Mouse (Mus musculus): ENCODE measurements at regions not wholly inside any gene's neighbourhood (a gene's known extent, or its start where the extent isn't known, plus 50 kb on each side); places are given as distances from the start of the nearest gene placed in this dataset.

DNA sequence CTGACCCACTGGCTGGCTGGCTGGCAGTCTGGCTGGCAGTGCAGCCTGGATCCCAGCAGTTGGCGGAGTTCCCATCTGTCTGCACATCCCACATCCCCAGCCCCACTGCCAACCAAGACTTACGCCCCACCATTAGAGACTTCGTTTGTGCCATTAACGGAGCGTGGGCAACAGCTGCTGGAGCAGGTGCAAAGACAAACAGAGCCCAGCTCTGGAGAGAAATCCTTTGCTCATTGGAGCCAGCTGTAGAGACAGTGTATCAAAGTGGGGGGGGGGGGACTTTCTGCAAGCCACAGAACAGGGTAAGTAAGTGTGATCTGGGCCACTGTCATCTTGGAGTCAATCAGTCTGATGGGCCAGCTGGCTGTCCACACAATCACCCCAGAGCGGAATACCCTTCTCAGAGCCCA is 52.3 kb downstream of the Rplp1 start:
- DNase-seq = no peak

DNA sequence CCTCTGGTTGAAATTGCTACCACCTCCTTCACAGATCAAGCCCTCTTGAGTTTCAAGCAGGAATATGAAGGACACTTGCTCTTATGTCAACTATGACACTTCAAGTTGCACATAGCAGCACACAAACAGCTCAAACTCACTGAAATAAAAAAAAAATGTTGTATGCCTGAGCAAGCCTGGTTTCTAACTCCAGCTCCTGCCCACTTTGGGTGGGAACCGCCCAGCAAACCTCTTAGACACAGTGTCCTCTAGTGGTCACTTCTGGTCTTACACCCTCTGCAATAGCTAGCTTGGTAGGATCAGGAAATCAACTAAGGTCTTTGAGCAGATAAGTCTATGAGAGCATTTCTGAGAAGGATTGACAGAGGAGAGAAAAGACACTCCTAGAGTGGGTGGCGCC is 54.2 kb downstream of the Rplp1 start:
- DNase-seq = peak; percentile 79

DNA sequence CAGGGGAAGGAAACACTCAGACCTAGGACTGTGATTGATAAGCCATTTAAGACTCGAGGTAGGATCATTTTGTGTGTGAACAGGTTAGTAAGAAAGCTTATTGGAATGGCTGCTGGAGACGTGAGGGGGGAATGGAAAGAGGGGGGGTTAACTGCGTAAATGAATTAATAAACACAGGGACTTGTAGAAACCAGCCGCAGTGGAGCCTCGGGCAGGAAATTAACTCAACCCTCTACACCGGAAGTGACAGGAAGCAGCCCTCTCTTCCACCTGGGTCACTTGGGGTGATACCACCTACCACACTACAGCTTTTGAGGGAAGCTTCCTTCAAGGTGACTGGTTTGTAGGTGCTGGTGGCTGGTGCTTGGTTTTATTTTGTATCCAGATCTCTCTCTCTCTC is 54.9 kb downstream of the Rplp1 start:
- no peak for DNase-seq

DNA sequence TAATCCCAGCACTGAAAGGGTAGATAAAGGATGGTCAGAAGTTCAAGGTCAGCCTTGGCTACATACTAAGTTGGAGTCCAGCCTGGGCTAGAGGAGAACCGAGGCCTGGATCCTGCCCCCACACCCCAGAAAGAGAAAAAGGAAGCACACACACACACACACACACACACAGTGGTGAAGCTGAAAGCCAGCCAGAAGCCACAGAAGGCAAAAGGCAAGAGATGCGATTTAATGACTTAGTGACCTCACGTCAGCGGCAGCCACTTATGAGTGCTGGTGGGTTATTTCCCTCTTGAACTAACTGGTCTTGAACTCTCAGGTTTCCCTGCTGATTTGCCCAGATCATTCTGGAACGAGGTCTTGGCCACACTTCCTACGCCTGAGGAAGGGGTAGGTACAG is 56.5 kb downstream of the Rplp1 start:
- DNase-seq = no peak

DNA sequence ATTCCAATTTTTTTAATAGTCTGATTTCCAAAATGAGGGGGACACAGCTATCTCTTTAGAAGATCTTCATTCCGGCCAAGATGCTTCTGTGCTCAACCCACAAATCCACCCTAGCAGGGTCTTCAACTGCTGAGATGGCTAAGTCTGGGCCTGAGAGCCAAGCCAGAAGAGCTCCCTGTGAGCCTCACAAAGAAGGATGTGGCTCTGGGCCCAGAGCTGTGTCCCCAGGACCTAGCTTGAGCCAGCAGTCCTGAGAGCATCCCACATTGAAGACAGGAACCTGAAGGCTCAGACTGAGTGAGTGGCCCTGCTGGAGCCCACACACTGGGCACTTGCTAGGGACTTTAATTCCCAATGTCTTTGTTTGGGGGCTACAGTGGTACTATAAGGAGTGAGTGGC is 57.7 kb downstream of the Rplp1 start:
- DNase-seq = no peak

DNA sequence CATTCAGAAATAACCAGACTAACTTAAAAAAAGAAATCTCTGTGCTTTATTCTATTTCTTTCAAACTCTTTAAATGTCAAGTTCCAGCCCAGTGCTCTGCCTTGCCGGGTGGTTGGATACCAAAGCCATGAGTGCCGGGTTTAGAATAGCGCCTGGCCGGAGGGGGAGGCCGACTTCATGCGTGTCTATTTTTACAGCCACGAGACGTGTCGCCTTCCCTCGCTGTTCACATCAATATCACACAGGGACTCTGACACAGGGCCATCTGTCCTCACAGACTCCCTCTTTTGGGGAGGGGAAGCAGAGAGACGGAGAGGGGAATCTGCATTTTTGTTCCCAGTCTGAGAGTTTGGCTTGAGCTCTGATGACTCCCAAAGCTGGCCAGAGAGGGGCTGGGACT is 58.7 kb downstream of the Rplp1 start:
- DNase-seq = no peak

DNA sequence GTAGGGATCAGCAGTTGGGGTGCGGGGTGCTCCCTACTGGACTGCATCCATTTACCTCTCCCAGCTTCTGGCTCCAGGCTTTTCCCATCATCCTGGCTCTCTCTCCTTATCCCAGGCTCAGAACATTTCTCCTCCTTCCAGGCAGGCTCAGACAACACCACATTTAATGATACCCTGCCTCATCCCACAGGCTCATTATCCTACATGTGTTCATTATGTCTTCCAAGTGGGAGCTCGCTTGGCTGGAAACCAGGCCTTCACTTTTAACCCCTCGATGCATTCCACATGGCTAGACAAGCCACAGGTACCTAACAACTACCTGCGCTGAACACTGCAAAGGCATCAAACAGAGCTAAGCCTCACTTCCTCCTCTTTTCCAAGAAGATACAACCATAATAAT is 60.5 kb downstream of the Rplp1 start:
- DNase-seq = no peak

DNA sequence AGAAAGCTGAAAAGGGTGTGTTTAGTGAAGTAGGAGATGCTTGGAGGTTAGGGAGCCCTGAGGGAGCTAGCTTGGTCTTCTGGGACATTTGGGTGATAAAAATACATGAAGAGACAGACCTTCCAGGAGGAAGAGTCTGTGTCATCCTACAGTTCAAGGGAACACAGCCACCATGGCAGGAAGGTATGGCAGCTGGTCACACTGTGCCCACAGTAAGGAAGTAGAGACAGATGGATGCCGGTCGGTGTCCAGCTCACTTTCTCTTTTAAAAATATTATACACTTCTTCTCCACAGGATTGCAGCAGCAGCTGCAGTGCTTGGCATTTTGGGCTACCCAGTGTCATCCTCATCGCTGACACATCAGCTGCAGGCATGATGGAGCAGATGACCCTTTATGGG is 63.0 kb downstream of the Rplp1 start:
- no peak for DNase-seq

DNA sequence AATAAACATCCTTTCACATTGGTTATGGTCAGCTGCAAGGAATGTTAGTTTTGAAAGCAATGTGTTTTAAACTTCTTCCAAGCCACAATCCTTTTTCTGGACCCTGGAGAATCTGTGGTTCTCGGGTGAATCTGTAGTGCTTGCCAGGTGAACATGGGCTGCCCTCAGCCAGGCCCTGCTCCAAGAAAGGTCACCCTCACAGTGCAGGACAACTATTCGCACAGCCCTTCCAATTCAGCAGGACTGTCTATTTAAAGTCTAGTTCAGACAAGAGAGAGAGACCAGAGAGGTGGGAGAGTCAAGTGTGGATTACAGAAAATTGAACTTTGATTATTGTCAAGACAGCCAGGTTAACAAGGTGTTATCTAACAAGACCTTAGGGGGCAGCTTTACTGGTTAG is 65.9 kb downstream of the Rplp1 start:
- DNase-seq = no peak

DNA sequence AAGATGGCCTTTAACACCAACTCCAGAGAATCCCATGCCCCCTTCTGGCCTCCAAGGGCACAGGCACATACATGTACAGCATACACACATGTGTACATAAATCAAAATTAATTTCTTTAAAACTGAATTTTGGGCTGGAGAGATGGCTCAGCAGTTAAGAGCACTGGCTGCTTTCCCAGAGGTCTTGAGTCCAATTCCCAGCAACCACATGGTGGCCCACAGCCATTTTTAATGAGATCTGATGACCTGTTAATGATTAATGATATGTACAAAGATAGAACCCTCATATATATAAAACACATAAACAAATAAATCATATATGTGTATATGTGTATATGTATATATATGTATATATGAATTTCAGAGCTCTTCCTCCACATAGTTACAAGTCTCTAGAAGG is 66.8 kb downstream of the Rplp1 start:
- peak; percentile 20 for DNase-seq

DNA sequence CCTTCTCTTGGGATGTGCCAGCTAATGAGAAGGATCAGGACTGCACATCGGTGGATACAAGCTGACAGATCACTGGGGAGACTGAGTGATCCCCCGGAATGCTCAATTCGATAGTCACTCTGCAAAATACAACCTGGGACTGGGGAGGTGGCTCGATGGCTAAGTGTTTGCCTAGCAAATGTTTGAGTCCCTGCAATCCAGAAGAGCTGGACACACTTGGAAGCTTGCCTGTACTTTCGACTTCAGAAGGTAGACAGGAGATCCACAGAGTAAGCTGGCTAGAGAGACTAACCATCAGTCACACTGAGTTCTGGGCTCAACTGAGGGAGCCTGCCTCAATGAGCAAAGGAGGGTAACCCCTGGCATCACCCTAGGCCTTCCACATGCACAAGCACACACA is 69.7 kb downstream of the Rplp1 start:
- no peak for DNase-seq

DNA sequence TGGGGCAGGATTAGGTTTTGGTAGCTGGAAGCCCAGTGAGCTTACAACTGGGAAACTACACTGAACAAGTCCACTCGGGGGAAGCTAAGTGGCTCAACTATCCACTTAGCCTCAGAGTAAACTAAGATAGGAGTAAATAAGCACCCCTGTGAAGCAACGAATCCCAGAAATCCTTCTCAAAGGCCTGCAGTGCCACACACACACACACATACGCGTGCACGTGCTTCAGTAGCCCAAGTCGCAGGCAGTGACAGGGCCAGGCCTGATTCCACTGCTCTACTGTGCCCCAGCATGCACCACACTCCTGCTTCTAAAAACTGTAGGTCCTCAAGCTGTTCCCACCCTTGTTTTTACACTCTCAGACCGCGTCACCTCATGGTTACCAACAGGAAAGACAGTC is 70.2 kb downstream of the Rplp1 start:
- DNase-seq = no peak

DNA sequence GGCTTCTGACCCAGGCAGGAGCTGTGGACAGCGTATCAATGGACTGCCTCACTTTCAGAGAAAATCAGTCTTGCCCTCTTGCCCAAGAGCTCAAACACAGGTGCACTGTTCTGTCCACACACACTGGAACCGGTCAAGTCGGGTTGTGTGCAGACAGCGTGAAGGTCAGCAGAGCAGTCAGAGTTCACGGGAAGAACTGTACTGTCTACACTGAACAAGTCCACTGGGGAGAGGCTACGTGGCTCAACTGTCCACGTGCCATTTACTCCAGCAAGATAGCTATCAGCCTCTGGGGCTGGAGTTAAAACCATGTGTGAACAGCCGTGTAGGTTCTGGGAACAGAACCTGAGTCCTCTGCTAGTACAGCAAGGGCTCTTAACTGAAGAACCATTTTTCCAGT is 70.8 kb downstream of the Rplp1 start:
- peak; percentile 27 for DNase-seq

DNA sequence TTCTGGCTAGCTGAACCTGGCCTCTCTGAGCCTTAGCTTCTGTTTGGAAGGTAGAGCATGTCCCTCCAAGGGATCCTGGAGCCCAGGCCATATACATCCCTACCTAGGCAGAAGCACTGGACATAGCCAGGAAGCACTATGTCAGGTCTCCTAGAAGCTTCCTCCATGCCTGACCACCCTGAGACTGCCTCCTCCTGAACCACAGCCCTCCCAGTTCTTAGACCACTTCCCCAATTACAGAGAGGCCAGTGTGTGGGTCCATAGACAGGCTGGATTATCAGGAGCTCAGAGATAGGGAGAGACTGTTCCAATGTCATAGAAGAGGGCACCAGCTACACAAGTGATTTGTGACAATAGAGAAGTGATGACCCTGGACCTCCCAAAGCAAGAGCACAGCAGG is 72.0 kb downstream of the Rplp1 start:
- DNase-seq = no peak

DNA sequence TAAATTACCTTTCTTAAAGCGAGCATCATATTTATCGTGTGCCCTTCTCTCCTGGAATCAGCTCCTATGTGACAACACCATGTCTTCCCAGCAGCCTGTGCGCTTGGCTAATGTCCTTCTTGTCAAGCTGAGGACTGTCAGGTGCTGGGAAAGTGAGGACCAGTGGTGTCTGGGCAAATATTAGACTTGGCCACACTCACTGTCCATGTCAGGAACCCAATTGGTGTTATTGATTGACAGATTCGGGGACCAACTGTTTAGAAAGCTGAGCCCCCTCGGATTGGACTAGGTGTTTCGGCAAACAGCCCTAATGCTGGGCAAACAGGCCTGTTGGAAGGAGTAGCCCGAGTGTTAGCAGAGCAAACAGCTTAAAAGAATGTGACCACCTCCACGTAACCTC is 73.1 kb downstream of the Rplp1 start:
- no peak for DNase-seq

DNA sequence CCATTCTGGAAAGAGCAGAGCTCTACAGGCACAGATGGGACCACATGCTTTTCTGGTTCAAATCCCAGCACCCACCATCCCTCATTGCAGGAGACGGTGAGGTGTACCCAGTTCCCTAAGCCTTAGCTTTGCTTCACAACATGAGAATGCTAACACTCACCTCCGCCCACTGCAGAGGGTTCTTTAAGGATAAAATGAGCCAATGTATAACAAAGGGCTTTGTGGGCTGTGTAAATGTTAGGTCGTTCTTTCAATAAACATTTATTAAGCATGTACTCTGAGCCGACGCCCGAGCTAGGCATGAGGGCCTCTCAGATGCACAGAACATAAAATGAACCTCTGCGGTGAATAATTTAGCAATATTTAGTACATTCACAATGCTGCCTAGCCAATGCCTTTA is 74.0 kb downstream of the Rplp1 start:
- DNase-seq = no peak

DNA sequence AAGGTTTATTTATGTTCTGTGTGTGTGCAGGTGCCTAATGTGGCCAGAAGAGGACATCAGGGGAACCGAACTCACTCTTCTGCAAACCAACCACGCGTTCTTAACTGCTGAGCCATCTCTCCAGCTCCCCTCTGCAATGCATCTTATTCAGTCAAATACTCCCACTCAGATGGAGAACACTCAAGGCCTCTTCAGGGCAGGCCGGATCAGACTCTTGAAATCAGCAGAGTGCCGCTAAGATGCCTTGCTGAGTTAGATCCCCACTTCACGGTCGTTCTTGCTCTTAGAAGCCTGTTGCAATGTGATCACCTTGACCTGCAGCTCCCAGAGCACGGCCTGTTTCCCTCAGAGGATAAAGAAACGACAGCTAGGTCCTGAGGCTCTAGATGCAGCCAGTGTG is 81.1 kb downstream of the Rplp1 start:
- no peak for DNase-seq

DNA sequence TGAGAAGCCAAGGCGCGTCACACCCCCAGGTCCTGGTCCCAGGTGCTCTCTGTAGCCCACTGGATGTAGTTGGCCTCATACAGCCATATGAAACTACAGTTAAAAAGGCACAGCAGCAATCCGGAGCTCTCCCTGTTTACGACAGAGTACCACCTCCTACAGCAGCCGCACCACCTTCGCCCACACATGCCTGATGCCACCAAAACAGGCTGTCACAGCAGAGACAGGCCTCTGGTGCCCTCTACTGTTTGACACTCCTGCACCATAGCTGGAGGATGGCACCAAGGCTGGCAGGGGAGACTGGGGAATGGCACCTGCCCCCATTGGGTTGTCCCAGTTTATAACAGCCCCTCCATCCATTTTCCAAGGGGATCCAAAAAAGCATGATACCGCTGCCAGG is 84.1 kb downstream of the Rplp1 start:
- DNase-seq = peak; percentile 67

DNA sequence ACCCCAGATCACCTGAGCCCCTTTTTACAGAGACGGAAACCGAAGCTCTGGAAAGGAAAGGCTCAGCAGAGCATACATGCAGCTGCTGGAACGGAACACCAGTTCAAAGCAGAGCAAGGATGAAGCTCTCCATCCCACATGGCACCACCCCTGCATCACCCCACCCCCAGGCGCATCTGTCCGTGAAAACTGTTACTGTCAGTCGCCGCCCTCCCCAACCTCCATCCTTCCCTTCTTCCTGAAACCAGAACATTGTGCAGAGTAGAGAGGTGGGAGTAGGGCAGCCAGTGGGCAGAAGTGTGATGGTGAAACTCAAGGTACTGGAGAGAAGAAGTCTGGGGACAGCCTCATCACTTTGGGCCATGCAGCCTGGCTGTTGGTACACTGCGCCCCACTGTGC is 84.6 kb downstream of the Rplp1 start:
- no peak for DNase-seq

DNA sequence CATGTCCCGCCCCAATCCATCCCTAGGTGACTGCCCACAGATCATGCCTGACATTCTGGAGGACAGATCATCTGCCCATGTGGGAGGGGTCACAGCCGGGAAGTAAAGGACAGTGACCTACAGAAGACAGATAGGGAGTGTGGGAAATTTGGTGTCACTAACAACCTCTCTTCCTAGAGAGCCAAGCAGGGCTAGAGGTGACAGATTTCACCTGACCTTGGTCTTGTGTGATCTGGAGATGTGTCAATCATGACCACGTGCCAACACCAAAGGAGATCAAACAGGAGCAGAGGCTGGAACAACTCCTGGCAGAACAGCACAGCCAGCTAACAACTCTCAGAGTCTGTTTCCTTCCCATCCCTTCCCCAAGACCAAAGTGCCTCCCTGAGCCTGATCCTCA is 85.0 kb downstream of the Rplp1 start:
- DNase-seq = no peak

DNA sequence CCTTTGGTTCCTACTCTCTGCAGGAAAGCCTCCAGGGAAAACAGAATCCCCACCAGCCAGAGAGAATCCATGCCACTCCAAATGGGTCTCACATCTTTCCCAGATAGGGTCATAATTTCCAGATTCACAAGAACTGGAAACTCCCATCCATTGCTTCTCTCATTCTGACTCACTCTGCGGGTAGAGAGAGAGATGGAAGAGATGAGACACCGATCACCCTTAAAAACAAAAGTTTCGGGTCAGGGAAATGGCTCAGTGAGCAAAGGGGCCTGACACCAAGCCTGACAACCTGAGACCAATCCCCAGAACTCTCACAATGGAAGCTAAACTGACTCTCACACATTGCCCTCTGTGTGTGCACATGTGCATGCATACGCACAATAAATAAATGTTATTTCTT is 86.6 kb downstream of the Rplp1 start:
- DNase-seq = no peak

DNA sequence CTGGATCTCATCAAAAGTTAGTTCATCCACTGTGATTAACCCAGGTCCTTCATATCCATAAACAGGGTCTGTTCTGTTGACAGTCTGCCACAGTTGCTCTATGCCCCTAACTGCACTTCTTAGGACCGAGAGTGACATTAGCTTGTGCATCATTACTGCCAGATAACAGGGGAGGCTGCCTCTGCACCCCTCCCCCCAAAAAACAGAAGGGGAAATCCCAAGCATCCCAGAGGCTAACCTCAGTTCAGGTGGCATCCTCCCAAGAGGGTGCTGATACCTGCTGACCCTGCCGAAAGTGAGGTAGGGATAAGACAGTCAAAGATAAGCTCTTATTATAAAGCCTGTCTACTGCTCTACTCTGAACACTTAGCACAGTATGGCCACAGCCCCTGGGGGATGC is 87.3 kb downstream of the Rplp1 start:
- DNase-seq = no peak

DNA sequence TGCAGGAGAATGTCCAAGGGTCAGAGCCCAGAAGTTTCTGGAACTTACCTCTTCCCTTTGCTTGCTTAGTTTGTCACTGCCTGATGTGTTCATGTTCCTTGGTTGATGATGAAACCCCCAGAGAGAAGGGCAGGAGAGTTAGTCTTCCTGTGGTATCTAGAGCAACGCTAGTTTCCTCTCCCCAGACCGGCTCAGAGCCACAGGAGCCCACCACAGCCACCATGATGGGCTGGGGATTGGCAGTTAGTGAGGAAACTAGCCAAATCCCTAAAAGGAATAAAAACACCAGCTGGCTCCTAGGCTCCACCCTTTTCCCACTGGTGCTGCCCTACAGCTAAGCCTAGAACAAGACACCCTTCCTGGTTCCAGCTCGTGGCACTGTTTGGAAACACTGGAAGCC is 87.9 kb downstream of the Rplp1 start:
- no peak for DNase-seq

DNA sequence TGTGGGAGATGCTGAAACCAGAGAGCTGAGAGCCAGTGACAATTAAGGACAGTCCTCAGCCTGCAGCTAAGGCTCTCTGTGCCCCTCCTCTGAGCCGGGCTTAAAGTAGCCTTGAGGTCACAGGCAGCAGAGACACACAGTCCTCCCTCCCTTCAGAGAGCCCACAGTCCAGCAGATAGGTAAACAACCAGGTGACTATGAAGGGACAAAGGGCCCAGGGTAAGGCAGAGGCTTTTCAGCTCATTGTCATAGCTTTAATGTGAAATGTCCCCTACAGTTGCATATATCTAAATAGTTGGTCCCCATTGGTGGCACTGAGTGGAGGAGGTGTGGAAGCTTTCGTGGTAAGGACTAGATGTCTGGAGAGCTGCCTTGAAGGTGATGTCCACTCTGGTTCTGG is 88.5 kb downstream of the Rplp1 start:
- no peak for DNase-seq

DNA sequence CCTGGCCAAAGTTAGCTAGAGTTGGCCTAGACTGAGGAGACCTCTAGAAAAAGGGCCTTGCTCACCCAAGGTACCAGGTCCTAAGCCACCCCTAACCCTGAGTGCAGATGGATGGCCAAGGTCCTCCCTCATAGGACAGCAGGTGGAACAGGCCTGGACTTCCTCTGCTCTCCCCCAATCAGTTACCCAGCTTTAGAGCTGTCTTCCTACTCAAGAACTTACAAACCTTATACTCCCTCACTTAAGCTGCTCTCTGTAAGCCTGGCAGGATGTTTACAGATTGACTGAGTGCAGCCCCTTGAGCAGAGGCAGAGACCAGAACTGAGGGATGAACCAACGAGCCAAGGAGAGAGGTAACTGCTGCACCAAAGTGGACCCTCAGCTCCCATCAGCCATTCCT is 94.5 kb downstream of the Rplp1 start:
- DNase-seq = no peak

DNA sequence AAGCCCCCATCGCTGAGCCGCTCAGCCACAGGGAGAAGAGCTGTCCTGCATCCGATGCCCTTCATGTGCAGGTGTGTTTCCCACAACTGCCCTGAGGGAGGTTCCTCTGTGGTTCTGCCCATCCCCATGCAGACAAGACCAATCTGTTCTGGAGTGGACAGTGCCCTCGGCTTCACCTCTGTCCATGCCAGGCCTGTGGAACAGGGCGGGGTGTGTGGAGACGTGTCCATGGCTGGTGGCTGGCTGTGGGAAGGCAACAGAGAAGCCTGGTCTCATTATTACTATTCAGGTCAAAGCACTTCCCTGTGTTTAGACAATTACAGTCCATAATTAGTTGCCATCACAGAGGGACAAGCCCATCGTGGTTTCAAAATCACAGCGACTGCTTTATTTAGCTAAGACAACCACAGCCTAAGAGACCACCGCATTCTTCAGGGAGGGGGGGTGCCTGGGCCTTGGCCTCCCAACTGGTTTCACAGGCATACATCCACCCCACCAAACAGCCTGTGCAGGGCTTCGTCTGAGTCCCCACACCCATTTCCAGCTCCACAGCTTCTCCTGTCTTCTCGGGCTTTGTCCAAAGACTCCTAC is 97.7 kb downstream of the Rplp1 start:
- DNase-seq = no peak

Data from kidney, postnatal 14 days (tissue).